ENCODE assay signal across 16 mouse cellular contexts in the genomic region with DNA sequence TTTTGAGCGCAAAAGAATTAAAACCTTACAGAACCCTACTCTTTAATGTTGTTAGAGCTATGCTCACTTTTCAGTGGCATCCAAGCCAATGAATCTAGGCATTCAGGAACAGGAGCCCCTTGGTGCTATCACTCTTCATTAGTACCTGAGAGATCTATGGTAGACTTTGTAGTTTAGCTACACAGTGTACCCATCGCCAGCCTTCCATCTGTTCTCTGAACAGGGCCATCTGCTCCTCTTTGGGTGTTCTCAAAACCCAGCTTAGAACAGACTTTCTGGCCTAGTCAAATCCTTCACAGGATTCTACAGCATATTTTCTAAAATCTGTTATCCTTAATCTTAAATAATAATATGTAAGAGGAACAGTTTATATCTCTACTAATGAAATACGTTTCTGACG.
DNase-seq lines count a peak whose midpoint lies in the region; ATAC-seq lines count a peak whose summit lies in the region.
"Had no signal": no experiment of that assay in that cellular context is flagged by ENCODE, and none has a peak within 500 bp of the region (broad histone marks: within the 10 kb centered on the region; RNA-seq: fewer than 3 reads in every experiment).

No protein-coding gene starts in this region.

- no peak overlapping the region for H3K27ac ChIP-seq in forebrain, embryonic 14.5 days (ENCODE audit: low read depth, low read length)
- H3K27ac ChIP-seq in forebrain, embryonic 10.5 days: no peak overlapping the region
- H3K27ac ChIP-seq in midbrain, embryonic 15.5 days: no peak overlapping the region
- H3K27ac ChIP-seq in intestine, embryonic 16.5 days (ENCODE audit: low read length): no peak overlapping the region
- H3K27ac ChIP-seq: midbrain, embryonic 10.5 days; neural tube, embryonic 12.5 days; stomach, embryonic 15.5 days had no signal

- no peak; the same call in 1 of the 2 replicates for ATAC-seq in forebrain, embryonic 14.5 days
- no peak for ATAC-seq in midbrain, embryonic 15.5 days (replicated peaks)
- no peak for ATAC-seq in intestine, embryonic 16.5 days
- ATAC-seq: lung, postnatal 0 days had no signal

- no peak overlapping the region for H3K4me2 ChIP-seq in forebrain, embryonic 14.5 days (ENCODE audit: low read length)
- no peak overlapping the region for H3K4me2 ChIP-seq in midbrain, embryonic 15.5 days
- no peak overlapping the region for H3K4me2 ChIP-seq in intestine, embryonic 16.5 days (ENCODE audit: low read depth, low read length)
- H3K4me2 ChIP-seq: neural tube, embryonic 12.5 days; stomach, embryonic 15.5 days had no signal

- no peak overlapping the region for H3K9ac ChIP-seq in forebrain, embryonic 14.5 days (ENCODE audit: low read length)
- no peak overlapping the region for H3K9ac ChIP-seq in midbrain, embryonic 15.5 days
- H3K9ac ChIP-seq in intestine, embryonic 16.5 days (ENCODE audit: low read depth, low read length): no peak overlapping the region
- H3K9ac ChIP-seq: neural tube, embryonic 12.5 days; stomach, embryonic 15.5 days had no signal

- H3K27me3 ChIP-seq in forebrain, embryonic 14.5 days (replicated peaks; ENCODE audit: control insufficient read depth, insufficient read depth, low read length): no peaks in the 10 kb centered on the region
- no peaks in the 10 kb centered on the region for H3K27me3 ChIP-seq in forebrain, embryonic 10.5 days (ENCODE audit: poor library complexity, severe bottlenecking)
- H3K27me3 ChIP-seq in midbrain, embryonic 15.5 days (replicated peaks): no peaks in the 10 kb centered on the region
- H3K27me3 ChIP-seq in intestine, embryonic 16.5 days (replicated peaks; ENCODE audit: control insufficient read depth, insufficient read depth, low read length): no peaks in the 10 kb centered on the region
- H3K27me3 ChIP-seq: neural tube, embryonic 12.5 days; stomach, embryonic 15.5 days had no signal

- no peaks in the 10 kb centered on the region for H3K36me3 ChIP-seq in forebrain, embryonic 14.5 days (ENCODE audit: control insufficient read depth, insufficient read depth, low read length)
- H3K36me3 ChIP-seq in forebrain, embryonic 10.5 days (replicated peaks): no peaks in the 10 kb centered on the region
- H3K36me3 ChIP-seq in midbrain, embryonic 15.5 days (replicated peaks): no peaks in the 10 kb centered on the region
- no peaks in the 10 kb centered on the region for H3K36me3 ChIP-seq in intestine, embryonic 16.5 days (ENCODE audit: control insufficient read depth, insufficient read depth, low read length)
- H3K36me3 ChIP-seq: midbrain, embryonic 10.5 days; neural tube, embryonic 12.5 days; stomach, embryonic 15.5 days had no signal

- WGBS in forebrain, embryonic 14.5 days: 85% methylated on average over 4 of the region's 4 CpGs
- WGBS in forebrain, embryonic 10.5 days: 96% methylated on average over 4 of the region's 4 CpGs
- WGBS in midbrain, embryonic 15.5 days: 82% methylated on average over 4 of the region's 4 CpGs
- WGBS in intestine, embryonic 16.5 days: 90% methylated on average over 4 of the region's 4 CpGs

- H3K4me1 ChIP-seq in forebrain, embryonic 14.5 days (ENCODE audit: control insufficient read depth, insufficient read depth, low read length): no peaks in the 10 kb centered on the region
- H3K4me1 ChIP-seq in forebrain, embryonic 10.5 days: no peaks in the 10 kb centered on the region
- H3K4me1 ChIP-seq in midbrain, embryonic 15.5 days: no peaks in the 10 kb centered on the region
- H3K4me1 ChIP-seq in intestine, embryonic 16.5 days (ENCODE audit: control insufficient read depth, insufficient read depth, low read length): no peaks in the 10 kb centered on the region
- H3K4me1 ChIP-seq: midbrain, embryonic 10.5 days; neural tube, embryonic 12.5 days; stomach, embryonic 15.5 days had no signal

- H3K9me3 ChIP-seq in forebrain, embryonic 14.5 days (replicated peaks; ENCODE audit: control insufficient read depth, low read length): no peaks in the 10 kb centered on the region
- H3K9me3 ChIP-seq in forebrain, embryonic 10.5 days: no peaks in the 10 kb centered on the region
- no peaks in the 10 kb centered on the region for H3K9me3 ChIP-seq in midbrain, embryonic 15.5 days
- no peaks in the 10 kb centered on the region for H3K9me3 ChIP-seq in intestine, embryonic 16.5 days (ENCODE audit: control insufficient read depth, low read length)
- H3K9me3 ChIP-seq: midbrain, embryonic 10.5 days; neural tube, embryonic 12.5 days; stomach, embryonic 15.5 days had no signal

- peak; percentile 35 for DNase-seq in forebrain, embryonic 14.5 days (ENCODE audit: low spot score)
- no peak for DNase-seq in forebrain, embryonic 10.5 days (ENCODE audit: extremely low spot score, low spot score)
- DNase-seq in cerebellum, postnatal 25 days: peak; percentile 74 to 81
- peak; percentile 20 to 76 for DNase-seq in layer of hippocampus, postnatal 14 days (ENCODE audit: low spot score in 2 of 2)
- peak; percentile 8 to 11 for DNase-seq in right cerebral cortex, postnatal 36 days (ENCODE audit: low spot score in 2 of 2)
- DNase-seq in heart, adult 18-20 months: no peak
- DNase-seq: adrenal gland, postnatal 36 days; gastrocnemius, postnatal 14 days; kidney, postnatal 36 days had no signal

- no peak overlapping the region for H3K4me3 ChIP-seq in forebrain, embryonic 14.5 days (ENCODE audit: low read depth, low read length)
- no peak overlapping the region for H3K4me3 ChIP-seq in forebrain, embryonic 10.5 days
- no peak overlapping the region for H3K4me3 ChIP-seq in midbrain, embryonic 15.5 days
- no peak overlapping the region for H3K4me3 ChIP-seq in intestine, embryonic 16.5 days (ENCODE audit: low read length)
- H3K4me3 ChIP-seq: erythroblast, embryonic 14.5 days; midbrain, embryonic 10.5 days; neural tube, embryonic 12.5 days; stomach, embryonic 15.5 days had no signal

Comparison
In these comparisons a context has a peak if more than half of its experiments do, and no peak if none do; other contexts are left out.
1. DNase-seq: peak in forebrain, embryonic 14.5 days (single experiment), cerebellum, postnatal 25 days (2 of 2), layer of hippocampus, postnatal 14 days (2 of 2) and right cerebral cortex, postnatal 36 days (2 of 2); none in forebrain, embryonic 10.5 days (single experiment) and heart, adult 18-20 months (0 of 2).